Mouse (Mus musculus) NIH3T3 (cell line): Measurements from ENCODE around the gene Cdv3.
"Not testable (repeated sequence)": the region's sequence is repeated elsewhere in the genome, so short reads cannot be mapped to it uniquely, and the experiment has no call there.

ENCODE experiments used
- DNase-seq: peaks from one replicate; pipeline ENCODE4 v3.0.0-alpha.2; 2012; ENCODE audit warnings: low read depth

Cdv3 gene

GRCm38 (mm10) chr9:103372271-103373010, 6.8 kb upstream of the Cdv3 start:
- DNase-seq = peak; percentile 72

- DNase-seq = no peak
Observed at GRCm38 (mm10) chr9:103369951-103370350, 4.3 kb upstream of the Cdv3 start.

- DNase-seq = no peak
Observed at GRCm38 (mm10) chr9:103366356-103366755, 716 bp upstream of the Cdv3 start.

GRCm38 (mm10) chr9:103364601-103365289, 895 bp downstream of the Cdv3 start:
- peak; percentile 73 for DNase-seq

- peak; percentile 46 for DNase-seq
Observed at GRCm38 (mm10) chr9:103363730-103364417, 1.8 kb downstream of the Cdv3 start.

- DNase-seq = no peak
Observed at GRCm38 (mm10) chr9:103363088-103363487, 2.6 kb downstream of the Cdv3 start.

- no peak for DNase-seq
Observed at GRCm38 (mm10) chr9:103360642-103361041, 5.0 kb downstream of the Cdv3 start.

- no peak for DNase-seq
Observed at GRCm38 (mm10) chr9:103358545-103358944, 7.1 kb downstream of the Cdv3 start.

GRCm38 (mm10) chr9:103357893-103358292, 7.7 kb downstream of the Cdv3 start:
- peak; percentile 42 for DNase-seq

- DNase-seq = not testable (repeated sequence)
Observed at GRCm38 (mm10) chr9:103353500-103354260, 12.0 kb downstream of the Cdv3 start.

GRCm38 (mm10) chr9:103348791-103349190, 16.8 kb downstream of the Cdv3 start:
- no peak for DNase-seq

- DNase-seq = no peak
Observed at GRCm38 (mm10) chr9:103347996-103348490, 17.6 kb downstream of the Cdv3 start.

GRCm38 (mm10) chr9:103347045-103347444, 18.6 kb downstream of the Cdv3 start:
- DNase-seq = no peak

- no peak for DNase-seq
Observed at GRCm38 (mm10) chr9:103336912-103337311, 28.7 kb downstream of the Cdv3 start.

GRCm38 (mm10) chr9:103332663-103333062, 33.0 kb downstream of the Cdv3 start:
- no peak for DNase-seq

- no peak for DNase-seq
Observed at GRCm38 (mm10) chr9:103326449-103326848, 39.2 kb downstream of the Cdv3 start.

GRCm38 (mm10) chr9:103324678-103325077, 41.0 kb downstream of the Cdv3 start:
- no peak for DNase-seq

GRCm38 (mm10) chr9:103309832-103310231, 55.8 kb downstream of the Cdv3 start:
- no peak for DNase-seq

GRCm38 (mm10) chr9:103305332-103306041, 60.2 kb downstream of the Cdv3 start:
- peak; percentile 3 for DNase-seq

GRCm38 (mm10) chr9:103304927-103305326, 60.7 kb downstream of the Cdv3 start, which contains the start of the genes 1300017J02Rik and Topbp1:
Gene 1300017J02Rik, minus strand, starts transcription at chr9:103305082.
Gene Topbp1, plus strand, starts transcription at chr9:103305215.
- DNase-seq = peak; percentile 95
